Mouse (Mus musculus) right cerebral cortex, postnatal 14 days (tissue): ENCODE data around the gene Rhoq.

Source experiments
- DNase-seq: peaks from one replicate; pipeline ENCODE4 v3.0.0; 2022

Gene Rhoq

GRCm38 (mm10) chr17:86962894-86963585, at the start of gene Rhoq:
Gene Rhoq, plus strand, starts transcription at chr17:86963082.
- peak; percentile 84 for DNase-seq

- no peak for DNase-seq
These were observed 47.3 kb upstream of the Rhoq start for GRCm38 (mm10) chr17:86915540-86915939.

- DNase-seq: no peak
These were observed 45.8 kb upstream of the Rhoq start, which contains the start of gene Tmem247 for GRCm38 (mm10) chr17:86917048-86917447. Gene Tmem247, plus strand, starts transcription at chr17:86917348.

GRCm38 (mm10) chr17:86918786-86919185, 44.1 kb upstream of the Rhoq start:
- no peak for DNase-seq

- DNase-seq: no peak
These were observed 43.2 kb upstream of the Rhoq start for GRCm38 (mm10) chr17:86919729-86920128.

GRCm38 (mm10) chr17:86924679-86925078, 38.2 kb upstream of the Rhoq start:
- no peak for DNase-seq

- no peak for DNase-seq
These were observed 36.0 kb upstream of the Rhoq start for GRCm38 (mm10) chr17:86926836-86927235.

- DNase-seq: no peak
These were observed 33.5 kb upstream of the Rhoq start for GRCm38 (mm10) chr17:86929355-86929754.

- no peak for DNase-seq
These were observed 32.9 kb upstream of the Rhoq start for GRCm38 (mm10) chr17:86929981-86930380.

GRCm38 (mm10) chr17:86932896-86933295, 30.0 kb upstream of the Rhoq start:
- DNase-seq: no peak

- DNase-seq: no peak
These were observed 25.8 kb upstream of the Rhoq start for GRCm38 (mm10) chr17:86937064-86937463.

- DNase-seq: peak; percentile 56
These were observed 25.3 kb upstream of the Rhoq start for GRCm38 (mm10) chr17:86937497-86938155.

GRCm38 (mm10) chr17:86938683-86939082, 24.2 kb upstream of the Rhoq start:
- no peak for DNase-seq

- no peak for DNase-seq
These were observed 20.8 kb upstream of the Rhoq start for GRCm38 (mm10) chr17:86942112-86942511.

GRCm38 (mm10) chr17:86943158-86943557, 19.7 kb upstream of the Rhoq start:
- DNase-seq: no peak

GRCm38 (mm10) chr17:86946078-86946477, 16.8 kb upstream of the Rhoq start:
- DNase-seq: no peak

- DNase-seq: no peak
These were observed 14.8 kb upstream of the Rhoq start, which contains the start of gene Atp6v1e2 for GRCm38 (mm10) chr17:86947840-86948796. Gene Atp6v1e2, minus strand, starts transcription at chr17:86947897.

- DNase-seq: no peak
These were observed 14.1 kb upstream of the Rhoq start for GRCm38 (mm10) chr17:86948801-86949200.

GRCm38 (mm10) chr17:86957239-86957638, 5.6 kb upstream of the Rhoq start:
- DNase-seq: no peak

- no peak for DNase-seq
These were observed 4.9 kb upstream of the Rhoq start for GRCm38 (mm10) chr17:86957968-86958367.

GRCm38 (mm10) chr17:86961301-86961841, 1.5 kb upstream of the Rhoq start:
- DNase-seq: no peak

GRCm38 (mm10) chr17:86962297-86962893, 487 bp upstream of the Rhoq start:
- DNase-seq: peak; percentile 81

- DNase-seq: peak; percentile 32
These were observed 662 bp downstream of the Rhoq start for GRCm38 (mm10) chr17:86963586-86963902.
